Mouse (Mus musculus) ES-Bruce4 (cell line): ENCODE results near the gene Ranbp17.
A peak's percentile ranks its signal among the peaks of the same experiment; 100 is the strongest.

Experiments used
- CTCF ChIP-seq: IDR thresholded peaks from one replicate; pipeline ENCODE4 v1.8.1; 2011; ENCODE audit warnings: low read depth, low read length
- POLR2A ChIP-seq: IDR thresholded peaks from one replicate; pipeline ENCODE4 v1.8.1; 2011; ENCODE audit warnings: low read length; ENCODE audit not compliant: insufficient read depth

DNA sequence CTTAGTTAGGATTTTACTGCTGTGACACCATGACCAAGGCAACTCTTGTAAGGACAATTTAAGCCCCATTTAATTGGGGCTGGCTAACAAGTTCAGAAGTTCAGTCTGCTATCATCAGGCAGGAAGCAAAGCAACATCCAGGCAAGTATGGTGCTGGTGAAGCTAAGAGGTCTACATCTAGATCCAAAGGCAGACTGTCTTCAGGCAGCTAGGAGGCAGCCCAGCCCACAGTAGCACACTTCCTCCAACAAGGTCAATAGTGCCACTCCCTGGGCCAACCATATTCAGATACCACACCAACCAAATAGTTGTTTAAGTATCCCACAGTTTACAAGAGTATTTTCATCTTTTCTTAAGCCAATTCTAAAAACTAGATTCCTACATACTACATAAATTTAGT is 4.1 kb downstream of the Ranbp17 start:
- TF ChIP-seq CTCF, result peak; percentile 31
- TF ChIP-seq POLR2A, result no peak
